Mouse (Mus musculus): ENCODE results near the gene D630045J12Rik.
A peak's percentile ranks its signal among the peaks of the same experiment; 100 is the strongest.

D630045J12Rik gene

GRCm38 (mm10) chr6:38253736-38254641 lies at the start of gene D630045J12Rik:
Gene D630045J12Rik (minus strand): TSS chr6:38254009.
- DNase-seq, result peak; percentile 81 to 92

- DNase-seq, result peak; percentile 79 to 89
These were observed 45.1 kb upstream of the D630045J12Rik start, which contains the start of gene Zc3hav1l for GRCm38 (mm10) chr6:38298761-38299401. Gene Zc3hav1l (minus strand): TSS chr6:38299259.

- peak in 1 of 2 experiments; percentile 20 for DNase-seq
These were observed 44.4 kb upstream of the D630045J12Rik start for GRCm38 (mm10) chr6:38298246-38298635.

DNA sequence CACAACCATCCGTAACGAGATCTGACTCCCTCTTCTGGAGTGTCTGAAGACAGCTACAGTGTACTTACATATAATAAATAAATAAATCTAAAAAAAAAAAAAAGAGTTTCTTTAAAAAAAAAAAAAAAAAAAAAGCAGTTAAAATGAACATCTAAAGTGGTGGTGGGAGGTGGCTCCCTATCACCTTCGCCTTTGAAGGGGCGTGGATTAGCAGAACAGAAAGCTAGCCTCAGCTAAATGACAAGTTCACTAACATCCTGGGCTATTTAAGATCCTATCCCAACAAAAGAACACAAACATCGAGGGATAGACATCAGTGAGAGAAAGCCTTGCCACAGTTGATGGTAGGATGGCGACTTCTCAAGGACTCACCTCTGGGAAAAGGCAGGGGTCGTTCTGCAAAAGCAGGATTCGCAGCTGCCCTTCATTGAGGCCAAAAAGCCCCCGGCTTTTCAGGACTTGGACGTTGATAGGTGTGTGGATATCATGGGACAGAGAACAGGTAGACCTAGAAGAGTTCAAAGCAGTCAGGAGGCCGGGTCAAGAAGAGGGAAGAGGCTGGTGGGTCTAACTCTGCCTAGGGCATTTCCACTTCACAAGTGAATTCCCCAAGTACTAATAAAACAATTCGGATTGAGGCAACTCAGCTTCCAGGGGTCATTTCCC lies 43.9 kb upstream of the D630045J12Rik start:
- DNase-seq, result no peak

DNA sequence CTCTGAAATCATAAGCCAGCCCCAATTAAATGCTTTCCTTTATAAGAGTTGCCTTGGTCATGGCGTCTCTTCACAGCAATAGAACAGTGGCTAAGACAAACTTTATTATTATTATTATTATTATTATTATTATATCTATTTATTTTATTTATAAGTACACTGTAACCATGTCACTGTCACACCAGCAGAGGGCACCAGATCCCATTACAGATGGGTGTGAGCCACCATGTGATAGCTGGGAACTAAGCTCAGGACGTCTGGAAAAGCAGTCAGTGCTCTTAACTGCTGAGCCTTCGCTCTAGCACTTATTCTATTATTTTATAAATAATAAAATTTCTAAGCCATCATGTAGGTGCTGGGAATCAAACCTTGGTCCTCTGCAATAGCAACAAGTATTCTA lies 39.9 kb upstream of the D630045J12Rik start:
- no peak for DNase-seq

DNA sequence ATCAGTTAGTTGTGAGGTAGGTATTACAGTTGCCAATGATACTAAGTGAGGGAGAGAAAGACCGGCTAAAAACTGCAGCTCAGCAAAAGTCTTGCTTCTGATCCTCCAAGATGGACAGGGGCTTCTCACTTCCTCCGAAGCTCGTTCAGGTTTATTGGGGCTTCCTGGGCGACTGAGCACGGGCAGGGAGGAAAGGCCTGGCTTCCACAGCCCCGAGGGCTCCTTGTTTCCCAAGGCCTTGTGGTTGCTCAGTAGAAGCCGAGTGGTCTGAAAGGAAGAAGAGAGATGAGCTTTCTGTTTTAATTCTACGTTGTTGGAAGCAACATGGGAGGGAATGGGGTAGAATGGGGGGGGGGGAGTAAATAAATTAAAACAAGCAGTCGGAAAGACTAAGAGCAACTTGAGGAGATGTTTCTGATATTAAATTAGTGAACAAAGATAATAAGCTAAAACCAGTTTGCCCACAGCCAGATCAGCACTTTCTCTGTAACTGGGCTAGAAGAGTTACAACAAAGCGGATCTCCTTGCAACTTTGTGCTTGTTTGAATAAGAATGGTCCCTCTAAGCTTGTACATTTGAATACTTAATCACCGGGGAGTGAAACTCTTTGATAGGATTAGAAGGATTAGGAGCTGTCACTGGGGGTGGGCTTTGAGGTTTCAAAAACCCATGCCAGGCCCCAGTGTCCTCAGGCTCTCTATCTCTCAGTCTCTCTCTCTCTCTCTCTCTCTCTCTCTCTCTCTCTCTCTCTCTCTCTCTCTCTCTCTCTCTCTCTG lies 39.2 kb upstream of the D630045J12Rik start:
- no peak for DNase-seq

DNA sequence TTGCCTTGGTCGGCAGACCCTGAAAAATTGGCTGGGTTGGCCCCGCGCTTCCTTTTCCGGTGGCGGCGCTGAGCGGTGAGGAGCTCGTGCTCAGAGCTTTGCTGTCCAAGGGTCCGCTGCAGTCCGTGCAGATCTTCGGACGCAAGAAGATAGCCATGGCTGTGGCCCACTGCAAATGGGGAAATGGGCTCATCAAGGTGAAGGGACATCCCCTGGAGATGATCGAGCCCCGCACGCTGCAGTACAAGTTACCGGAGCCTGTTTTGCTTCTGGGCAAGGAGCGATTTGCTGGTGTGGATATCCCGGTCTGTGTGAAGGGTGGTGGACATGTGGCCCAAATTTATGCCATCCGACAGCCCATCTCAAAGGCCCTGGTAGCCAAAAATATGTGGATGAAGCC lies 30.6 kb upstream of the D630045J12Rik start:
- DNase-seq, result no peak

DNA sequence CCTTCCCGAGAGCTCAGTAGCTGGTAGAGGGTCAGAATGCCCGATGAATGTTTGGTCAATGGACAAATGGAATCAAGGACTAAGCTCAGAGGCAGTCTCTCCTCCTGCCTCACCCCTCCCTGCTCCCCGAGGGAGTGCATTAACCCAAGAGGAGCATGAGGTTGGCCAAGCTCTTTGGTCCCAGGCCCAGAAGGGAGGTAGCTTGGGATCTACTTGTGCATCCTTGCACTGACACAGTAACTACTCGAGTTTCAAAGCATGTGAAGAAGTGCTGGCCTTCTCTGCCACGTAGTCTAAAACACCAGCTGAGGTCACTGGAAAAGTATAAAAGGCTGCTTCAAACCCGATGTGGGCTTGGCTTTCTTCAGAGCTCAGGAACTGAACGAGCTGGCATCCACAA lies 10.7 kb upstream of the D630045J12Rik start:
- no peak for DNase-seq

GRCm38 (mm10) chr6:38263393-38264159 lies 9.8 kb upstream of the D630045J12Rik start:
- DNase-seq, result no peak

DNA sequence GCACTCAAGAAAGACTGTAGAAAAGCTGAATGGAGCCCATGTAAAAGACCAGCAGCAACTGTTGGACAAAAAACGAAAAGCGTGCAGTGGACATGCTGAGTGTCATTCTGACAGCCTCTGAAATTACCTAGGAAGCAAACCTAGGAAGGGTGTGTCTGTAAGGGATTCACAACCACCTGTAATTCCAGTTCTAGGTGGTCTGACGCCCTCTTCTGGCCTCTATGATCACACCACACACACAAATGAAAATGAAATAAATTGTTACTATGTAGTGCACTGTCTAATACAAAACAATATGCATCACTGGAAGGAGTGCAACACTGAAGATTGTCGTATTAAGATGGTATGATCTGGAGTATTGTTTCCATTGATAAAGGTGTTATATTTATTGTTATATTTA lies 8.1 kb upstream of the D630045J12Rik start:
- DNase-seq, result no peak

DNA sequence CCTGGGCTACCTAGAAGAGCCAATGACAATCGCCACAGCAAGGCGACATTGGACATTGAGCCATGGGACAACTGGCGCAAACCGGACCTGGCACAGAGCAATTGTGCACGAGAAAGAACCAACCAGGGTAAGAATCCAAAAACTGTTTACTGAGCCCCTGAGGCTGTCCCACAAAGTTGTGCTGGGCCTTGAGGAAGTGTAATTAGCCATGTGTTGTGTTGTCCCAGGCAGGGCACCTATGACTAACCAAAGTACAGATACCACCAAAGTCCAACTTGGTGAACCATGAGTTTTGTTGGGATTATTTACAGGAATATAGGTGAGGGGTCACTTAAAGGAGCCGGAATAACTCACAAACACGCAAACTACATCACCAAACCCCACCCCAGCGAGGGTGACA lies 3.7 kb upstream of the D630045J12Rik start:
- no peak for DNase-seq

DNA sequence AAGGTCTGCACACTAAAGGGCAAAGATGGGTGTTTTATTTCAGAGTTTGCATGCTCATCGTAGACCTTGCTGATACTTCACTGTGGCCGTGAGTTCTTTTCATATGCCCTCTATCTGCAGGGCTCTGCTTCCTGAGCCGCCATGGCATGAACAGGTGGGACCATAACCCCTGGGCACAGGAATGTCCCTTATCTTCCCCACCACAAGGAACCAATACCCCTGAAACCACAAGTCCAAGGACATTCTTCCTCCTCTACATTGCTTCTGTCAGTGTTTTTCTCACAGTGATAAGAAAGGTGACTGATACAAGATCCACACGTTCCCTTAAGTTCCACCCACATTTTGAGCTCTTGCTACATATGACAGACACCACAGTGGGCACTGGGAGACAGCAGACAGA lies 3.0 kb upstream of the D630045J12Rik start:
- DNase-seq, result no peak

DNA sequence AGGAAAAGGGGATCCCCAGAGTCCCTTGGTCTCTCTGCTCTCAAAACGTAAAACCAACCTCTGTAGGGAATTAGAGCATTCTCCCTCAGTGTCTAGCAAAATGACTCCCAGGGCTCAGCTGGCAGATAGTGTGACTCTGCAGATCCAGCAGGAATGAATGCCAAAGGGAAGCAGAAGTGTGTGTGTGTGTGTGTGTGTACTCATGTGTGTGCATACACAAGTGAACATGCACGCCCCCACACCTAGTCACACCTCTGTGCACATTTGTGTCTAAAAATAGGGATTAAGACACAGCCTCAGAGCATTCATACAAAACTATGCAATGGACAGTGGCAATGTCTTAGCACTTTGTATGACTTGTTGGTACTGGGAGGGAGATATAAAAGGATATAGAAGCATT lies 2.0 kb upstream of the D630045J12Rik start:
- no peak for DNase-seq

DNA sequence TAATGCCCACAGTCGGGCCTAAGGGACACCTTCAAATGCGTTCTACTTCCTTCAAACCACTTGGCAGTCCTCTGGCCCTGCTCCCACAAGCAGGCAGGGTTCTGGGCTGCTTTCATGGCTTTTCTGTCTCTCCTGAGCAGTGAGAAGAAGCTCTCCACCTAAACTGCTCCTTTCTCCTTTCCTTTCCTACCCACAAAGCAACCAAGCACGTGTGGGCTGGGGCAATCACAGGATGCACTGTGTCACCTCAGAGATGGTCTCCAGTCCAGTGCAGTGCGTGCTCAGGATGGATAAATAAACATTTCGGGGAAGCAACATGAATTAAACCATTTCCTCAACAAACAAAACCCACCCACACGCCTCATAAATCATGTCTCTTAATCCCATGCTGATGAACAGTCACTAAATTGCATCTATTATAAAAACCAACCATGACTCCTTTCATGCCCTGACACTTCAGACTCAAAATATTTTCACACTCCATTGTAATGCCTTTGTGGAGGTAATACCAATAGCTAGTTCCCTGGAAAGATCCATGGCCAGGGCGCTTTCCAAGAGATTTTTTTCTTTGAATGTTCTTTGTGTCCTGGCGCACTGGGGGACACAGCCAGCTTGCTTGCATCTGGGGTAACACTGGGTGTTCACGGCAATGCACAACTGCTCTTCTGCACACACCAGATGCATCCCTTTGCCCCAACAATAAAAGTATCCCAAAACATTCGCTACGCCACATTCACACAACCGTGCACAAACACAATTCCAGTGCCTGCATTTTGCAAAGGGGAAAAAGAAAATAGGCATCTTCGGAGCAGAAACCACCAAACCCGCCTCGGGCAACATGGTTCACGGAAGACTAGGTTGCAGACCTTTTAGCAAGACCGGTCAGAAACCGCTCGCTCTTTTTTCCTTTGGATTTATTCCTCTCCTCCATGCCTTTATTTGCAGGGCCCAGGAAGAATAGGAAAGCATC lies 758 bp downstream of the D630045J12Rik start:
- no peak for DNase-seq

- DNase-seq, result no peak
These were observed 1.7 kb downstream of the D630045J12Rik start for GRCm38 (mm10) chr6:38252139-38252538.

- DNase-seq, result no peak
These were observed 2.3 kb downstream of the D630045J12Rik start for GRCm38 (mm10) chr6:38251464-38251863.

- DNase-seq, result no peak
These were observed 6.4 kb downstream of the D630045J12Rik start for GRCm38 (mm10) chr6:38247362-38247761.

DNA sequence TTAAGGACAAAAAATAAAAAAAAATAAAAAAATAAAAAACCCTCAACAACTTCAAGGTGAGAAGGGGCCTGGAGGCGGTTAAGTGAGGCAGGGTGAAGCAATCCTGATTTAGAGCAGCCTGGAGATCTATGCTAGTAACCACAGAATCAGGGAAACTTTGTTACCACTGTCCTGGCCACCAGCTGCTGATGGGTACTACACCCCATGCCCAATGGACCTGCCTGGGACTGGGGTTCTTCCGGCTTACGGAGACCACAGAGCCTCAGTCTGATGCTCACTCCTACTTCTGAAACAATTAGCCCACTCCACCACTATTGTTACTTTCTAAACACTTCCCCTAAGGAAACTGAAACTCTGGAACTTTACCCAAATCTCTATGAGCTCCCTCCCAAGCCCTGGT lies 9.0 kb downstream of the D630045J12Rik start:
- no peak for DNase-seq

DNA sequence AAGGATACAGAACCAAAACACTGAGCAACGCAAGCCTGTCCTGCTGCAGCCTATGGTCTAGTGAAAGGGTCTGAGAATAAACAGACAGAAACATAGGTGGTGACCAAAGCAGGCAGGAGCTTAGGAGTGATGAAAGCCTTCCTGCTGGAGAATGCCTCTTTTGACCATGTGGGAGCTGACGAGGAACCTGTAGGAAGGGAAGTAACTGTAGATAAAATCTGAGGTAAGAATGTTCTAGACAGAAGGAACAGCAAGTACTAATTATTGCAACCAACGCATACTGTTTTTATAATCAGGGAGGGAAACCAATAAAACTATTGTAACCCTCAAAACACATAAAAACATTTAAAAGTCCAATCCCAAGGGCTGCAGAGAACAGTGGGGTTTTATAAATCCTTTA lies 9.6 kb downstream of the D630045J12Rik start:
- no peak for DNase-seq

DNA sequence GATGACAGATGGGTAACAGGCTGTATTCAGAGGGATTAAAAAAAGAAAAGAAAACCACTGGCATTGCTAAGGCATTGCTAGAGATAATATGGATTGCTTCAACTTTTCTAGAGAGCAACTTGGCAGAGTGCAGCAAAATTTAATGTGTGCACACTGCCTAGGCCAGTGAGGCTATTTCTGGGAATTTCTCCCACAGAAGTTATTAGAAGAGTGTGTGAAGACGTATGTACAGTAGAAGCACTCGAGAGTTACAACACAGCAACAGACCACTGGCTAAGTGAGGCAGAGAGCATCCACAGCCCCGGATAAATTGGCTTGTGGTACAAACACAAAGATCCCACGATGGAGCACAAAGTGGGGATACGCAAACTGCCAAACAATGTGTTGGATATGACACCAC lies 11.0 kb downstream of the D630045J12Rik start:
- DNase-seq, result no peak

All from lung, postnatal 4 days (tissue).